Mouse (Mus musculus) central nervous system, embryonic 14 days (tissue): ENCODE results near the gene Scgb1b24. TPM values are rescaled to one million over a fixed set of nuclear protein-coding genes. Genes with fewer than 3 reads are reported as not detected.

Experiments
- polyA plus RNA-seq: library from polyadenylated mRNA; depleted of rRNA; stranded (reverse); fragments of >200 nt; gene quantifications from 2 replicates; pipeline ENCODE4 v1.2.3, GENCODE M21; 2012; rRNA removed

Gene Scgb1b24
- not detected in 2 replicates for polyA plus RNA-seq

DNA sequence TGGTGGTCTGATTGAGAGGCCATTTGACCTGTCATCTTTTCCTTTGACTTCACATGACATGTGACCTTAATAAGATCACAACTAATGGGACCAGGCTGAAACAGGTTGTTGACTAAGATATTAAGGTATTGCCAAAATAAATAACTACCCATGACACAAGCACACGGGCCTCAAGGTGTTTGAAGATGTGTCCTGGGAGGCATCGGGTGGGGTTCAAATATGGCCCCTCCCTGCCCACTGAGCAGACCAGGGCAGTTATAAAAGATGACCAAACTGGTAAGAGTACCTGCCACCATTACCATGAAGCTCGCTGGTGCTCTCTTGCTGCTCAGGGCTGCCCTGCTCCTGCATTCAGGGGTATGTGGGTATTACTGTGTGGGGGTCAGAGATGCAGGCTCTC lies at the start of gene Scgb1b24:
Gene Scgb1b24 (plus strand): TSS at position 301 of the 400 bp plus-strand sequence.

DNA sequence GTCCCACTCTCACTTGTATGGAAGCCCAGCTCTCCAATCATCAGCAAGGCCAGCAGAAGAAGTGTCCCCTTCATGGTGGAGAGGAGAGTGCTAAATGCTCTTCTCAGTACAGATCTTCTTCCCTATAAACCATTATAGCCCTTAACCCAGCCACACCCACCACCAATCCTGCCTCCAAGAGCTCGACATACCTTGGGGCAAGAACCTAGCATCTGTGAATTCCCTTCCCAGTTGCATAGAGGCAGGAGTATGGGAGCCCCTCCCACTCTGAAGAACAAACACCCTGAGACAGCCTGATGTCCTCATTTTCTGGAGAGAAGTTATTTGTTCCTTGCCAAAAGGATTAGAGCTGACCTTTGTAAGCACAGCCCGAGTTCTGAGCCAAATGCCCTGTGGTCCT lies 4.4 kb upstream of the Scgb1b24 start, which contains the start of gene Scgb2b24:
Gene Scgb2b24 (minus strand): TSS at position 101 of the 400 bp plus-strand sequence.

Other genes starting within 250 kb of the Scgb1b24 start
- not detected in 2 replicates for gene Scgb2b21, start 223.3 kb upstream of the Scgb1b24 start, polyA plus RNA-seq
- gene Scgb2b24, start 4.5 kb upstream of the Scgb1b24 start, polyA plus RNA-seq = not detected in 2 replicates
- not detected in 2 replicates for gene Scgb2b26, start 201.2 kb downstream of the Scgb1b24 start, polyA plus RNA-seq